Mouse (Mus musculus) left cerebral cortex, postnatal 4 days (tissue): ENCODE results near the gene Gm42715. TPM values are rescaled to one million over a fixed set of nuclear protein-coding genes. Genes with fewer than 3 reads are reported as not detected.
"Not testable (repeated sequence)": the region's sequence is repeated elsewhere in the genome, so short reads cannot be mapped to it uniquely, and the experiment has no call there.

Experiments
- DNase-seq: peaks from one replicate; pipeline ENCODE4 v3.0.0-alpha.2; 2022
- intact Hi-C: fragments of 180-260 bp; cut with DNase I; formaldehyde crosslinking; loops from one replicate; pipeline ENCODE4 v1.15.1; 2025
- total RNA-seq, 2 experiments: library from RNA; stranded (reverse); gene quantifications; 2 replicates each; pipeline ENCODE4 v1.2.3; 2021

Gm42715 gene
- total RNA-seq, 2 experiments from 2014 or later, result 14.5 to 14.6 TPM

DNA sequence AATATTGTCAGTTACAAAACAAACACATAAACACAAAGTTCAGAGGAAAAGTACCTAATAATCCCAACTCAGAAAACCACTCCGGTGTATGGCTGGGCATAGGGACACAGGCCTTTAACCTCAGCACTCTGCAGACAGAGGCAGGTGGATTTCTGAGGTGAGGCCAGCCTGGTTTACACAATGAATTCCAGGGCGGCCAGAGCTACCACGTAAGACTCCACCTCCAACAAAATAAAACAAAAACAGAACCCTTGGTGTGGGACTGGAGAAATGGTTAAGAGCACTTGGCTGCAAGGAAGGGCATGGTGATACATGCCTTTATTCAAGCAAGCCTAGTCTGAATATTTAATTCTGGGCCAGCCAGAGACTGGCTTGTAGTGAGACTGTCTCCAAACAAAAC is 27.5 kb upstream of the Gm42715 start:
- intact Hi-C loops, result no loop called here
- DNase-seq, result no peak

DNA sequence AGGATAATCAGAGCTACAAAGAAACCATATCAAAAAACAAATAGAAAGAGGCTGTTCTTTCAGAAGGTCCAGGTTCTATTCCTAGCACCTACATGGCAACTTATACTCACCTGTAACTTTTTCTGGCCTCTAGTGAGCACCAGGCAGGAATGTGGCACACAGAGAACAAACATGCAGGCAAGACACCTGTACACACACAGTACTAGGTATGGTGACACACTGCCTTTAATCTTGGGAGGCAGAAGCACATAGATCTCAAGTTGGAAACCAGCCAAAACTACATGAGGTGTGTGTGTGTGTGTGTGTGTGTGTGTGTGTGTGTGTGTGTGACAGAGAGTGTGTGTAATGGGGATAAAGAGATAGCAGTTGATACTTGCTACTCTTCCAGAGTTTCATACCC is 24.7 kb upstream of the Gm42715 start:
- intact Hi-C loops, result loop anchor here (5.0 kb wide), 1 partner anchor 132 kb away; no protein-coding TSS in a partner anchor
- DNase-seq, result no peak

DNA sequence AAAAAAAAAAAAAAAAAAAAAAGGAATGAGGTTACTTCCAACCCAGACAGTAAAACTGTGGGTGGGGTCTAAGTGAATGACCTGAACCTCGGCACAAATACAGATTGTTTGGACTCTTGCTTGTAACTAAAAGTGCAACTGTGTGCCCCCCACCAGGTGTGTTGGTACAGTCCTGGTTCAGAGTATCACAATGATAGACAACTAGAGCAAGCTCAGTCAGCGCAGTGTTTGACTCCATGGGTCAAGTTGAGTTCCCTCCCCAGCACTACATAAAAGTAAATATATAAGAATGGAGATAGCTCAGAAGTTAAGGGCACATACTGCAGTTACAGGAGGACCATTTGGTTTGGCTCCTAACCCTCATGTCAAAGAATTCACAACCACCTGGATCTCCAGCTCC is 22.0 kb upstream of the Gm42715 start:
- no peak for DNase-seq
- intact Hi-C loops, result loop anchor here (5.0 kb wide), 1 partner anchor 135 kb away; no protein-coding TSS in a partner anchor

DNA sequence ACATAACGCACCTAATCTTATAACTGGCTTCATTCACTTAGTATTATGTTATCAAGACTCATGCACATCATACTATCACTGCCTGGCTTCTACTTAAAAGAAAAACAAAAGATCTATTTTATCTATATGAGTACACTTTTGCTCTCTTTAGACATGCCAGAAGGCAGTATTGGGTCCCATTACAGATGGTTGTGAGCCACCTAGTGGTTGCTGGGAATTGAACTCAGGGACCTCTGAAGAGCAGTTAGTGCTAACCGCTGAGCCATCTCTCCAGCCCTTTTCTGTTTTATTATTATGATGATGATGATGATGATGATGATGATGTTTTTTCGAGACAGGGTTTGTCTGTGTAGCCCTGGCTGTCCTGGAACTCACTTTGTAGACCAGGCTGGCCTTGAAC is 21.0 kb upstream of the Gm42715 start:
- DNase-seq, result peak; percentile 42
- intact Hi-C loops, result loop anchor here (5.0 kb wide), 1 partner anchor 136 kb away; no protein-coding TSS in a partner anchor

DNA sequence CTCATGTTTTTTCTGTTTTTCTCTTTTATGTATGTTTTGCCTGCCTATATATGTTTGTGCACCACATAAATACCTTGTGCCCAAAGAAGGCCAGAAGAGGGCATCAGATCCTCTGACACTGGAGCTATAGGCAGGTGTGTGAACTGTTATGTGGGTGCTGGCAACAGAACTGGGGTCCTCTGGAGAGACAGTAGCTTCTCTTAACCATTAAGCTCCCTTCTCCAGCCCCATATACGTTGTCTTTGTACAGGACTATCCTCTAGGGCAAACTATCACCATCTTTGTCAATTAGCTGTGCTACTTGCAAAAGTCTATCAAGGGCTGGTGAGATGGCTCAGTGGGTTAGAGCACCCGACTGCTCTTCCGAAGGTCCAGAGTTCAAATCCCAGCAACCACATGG is 11.1 kb upstream of the Gm42715 start:
- intact Hi-C loops, result no loop called here
- DNase-seq, result no peak

DNA sequence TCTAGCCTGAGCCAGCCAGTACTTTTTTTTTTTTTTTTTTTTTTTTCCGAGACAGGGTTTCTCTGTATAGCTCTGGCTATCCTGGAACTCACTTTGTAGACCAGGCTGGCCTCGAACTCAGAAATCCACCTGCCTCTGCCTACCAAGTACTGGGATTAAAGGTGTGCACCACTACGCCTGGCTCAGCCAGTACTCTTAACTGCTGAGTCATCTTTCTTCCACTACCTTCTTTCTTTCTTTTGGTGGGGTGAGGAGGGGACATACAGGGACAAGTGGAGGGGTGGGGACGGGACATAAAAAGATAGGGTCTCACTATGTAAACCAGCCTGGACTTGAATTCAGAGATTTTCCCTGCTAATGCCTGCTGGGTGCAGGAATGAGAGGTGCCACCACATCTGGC is 9.6 kb upstream of the Gm42715 start:
- DNase-seq, intact Hi-C loops: not testable (repeated sequence)

DNA sequence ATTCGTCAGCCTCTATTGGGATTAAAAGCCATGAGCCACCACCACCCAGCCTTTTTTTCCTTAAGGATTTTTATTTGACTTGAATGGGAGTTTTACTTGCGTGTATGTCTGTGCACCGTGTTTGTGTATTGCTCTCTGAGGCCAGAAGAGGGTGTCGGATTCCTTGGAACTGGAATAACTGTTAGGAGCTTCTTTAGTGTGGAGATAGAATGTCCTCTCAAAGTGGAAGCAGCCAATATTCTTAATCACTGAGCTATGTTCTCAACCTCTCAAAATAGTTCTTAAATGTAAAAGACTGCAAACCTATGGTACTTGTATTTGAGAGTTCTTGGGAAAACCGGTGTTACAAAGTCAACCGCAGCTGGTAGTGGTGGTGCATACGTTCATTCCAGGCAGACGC is 8.1 kb upstream of the Gm42715 start:
- no peak for DNase-seq
- intact Hi-C loops, result no loop called here

DNA sequence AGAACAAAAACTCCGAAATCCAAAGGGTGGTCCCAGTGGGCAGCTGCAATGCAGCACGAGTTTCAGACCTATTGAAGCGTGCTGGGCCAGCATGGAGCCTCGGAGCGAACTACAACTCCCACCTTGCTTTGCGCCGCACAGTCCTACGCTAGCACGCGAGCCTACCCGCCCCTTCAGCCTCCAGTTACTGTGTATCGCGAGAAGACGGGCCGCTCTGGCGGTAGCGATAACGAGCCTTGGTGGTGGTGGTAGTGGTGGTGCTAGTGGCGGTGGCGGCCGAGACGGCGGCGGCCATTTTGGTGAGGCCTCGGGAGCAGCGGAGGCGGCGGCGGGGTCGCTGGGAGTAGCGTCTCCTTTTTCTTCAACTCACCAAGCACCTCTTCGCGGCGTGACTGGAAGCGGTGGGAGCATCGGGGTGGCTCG is 7.6 kb upstream of the Gm42715 start, which contains the start of gene Srcap:
Gene Srcap, plus strand, starts transcription at position 176 of the 423 bp plus-strand sequence.
- intact Hi-C loops, result no loop called here

DNA sequence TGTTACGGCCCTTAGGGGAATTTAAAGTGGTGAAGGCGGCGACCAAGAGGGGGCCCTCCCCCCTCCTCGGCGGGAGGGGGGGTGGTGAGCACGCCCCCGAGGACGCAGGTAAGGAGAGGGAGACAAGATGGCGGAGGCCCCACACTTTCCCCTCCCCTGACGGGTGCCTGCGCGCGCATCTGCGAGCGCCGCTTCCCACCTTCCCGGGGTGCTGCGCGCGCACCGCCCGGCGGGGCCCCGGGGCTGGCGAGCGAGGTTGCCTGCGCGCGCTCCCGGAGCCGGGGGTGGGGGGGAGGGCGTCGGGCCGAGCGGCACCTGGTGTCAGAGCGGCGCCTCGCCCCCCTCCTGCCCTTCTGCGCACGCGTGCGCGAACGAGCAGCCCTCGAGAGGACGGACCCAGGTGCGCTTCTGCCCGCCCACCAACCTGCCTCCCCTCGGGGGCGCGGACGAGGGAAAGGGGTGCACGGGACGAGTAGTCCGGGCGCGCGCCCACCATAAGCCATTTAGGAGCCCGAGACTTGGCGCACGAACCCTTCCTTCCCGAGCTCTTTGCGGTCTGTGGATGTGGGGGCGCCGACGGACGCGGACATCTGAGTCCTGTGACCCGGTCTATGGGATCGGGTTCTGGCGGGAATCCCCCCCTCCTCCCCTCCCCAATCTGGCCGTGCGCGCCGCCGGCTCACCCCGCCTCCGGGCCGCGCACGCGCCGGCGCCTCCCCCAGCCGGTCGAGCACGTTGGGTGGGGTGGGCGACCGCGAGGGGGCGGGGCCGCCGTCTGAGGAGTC is 7.0 kb upstream of the Gm42715 start:
- DNase-seq, result peak; percentile 96
- intact Hi-C loops, result no loop called here

More for the DNA sequence above, 7.6 kb upstream of the Gm42715 start, which contains the start of gene Srcap:
- peak; percentile 98 for DNase-seq

DNA sequence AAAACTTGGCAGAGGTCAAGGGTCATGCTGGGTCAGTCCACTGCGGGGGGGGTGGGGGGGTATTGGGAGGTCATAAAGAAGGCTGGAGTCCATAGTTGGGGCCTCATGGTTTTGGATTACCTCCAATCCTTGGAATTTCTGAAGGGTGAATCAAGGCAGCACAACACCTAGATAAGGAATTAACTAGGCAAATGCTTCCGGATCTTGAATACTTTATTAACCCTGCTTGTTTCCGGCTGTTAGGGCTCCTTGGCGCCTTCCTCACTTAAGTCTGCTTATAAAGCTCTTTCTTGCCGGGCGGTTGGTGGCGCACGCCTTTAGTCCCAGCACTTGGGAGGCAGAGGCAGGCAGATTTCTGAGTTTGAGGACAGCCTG is 6.4 kb upstream of the Gm42715 start:
- peak; percentile 10 for DNase-seq
- intact Hi-C loops, result no loop called here

DNA sequence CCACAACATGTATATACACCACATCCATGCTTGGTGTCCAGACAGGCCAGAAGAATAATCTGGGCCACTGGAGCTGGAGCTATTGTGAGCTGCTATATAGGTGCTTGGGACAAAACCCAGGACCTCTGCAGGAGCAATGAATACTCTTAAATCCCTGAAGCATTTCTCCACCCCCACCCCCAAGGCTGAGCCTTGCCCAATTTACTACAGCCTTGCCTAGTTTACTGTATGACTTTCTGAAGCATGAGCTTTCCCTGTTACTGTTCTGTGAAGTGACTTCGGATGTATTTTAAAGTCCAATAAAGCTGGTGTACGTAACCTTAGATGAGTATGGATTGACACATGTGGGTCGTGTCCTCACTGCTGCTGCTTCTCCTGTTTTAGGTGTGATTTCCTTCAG is 5.6 kb upstream of the Gm42715 start:
- DNase-seq, result no peak
- intact Hi-C loops, result no loop called here

DNA sequence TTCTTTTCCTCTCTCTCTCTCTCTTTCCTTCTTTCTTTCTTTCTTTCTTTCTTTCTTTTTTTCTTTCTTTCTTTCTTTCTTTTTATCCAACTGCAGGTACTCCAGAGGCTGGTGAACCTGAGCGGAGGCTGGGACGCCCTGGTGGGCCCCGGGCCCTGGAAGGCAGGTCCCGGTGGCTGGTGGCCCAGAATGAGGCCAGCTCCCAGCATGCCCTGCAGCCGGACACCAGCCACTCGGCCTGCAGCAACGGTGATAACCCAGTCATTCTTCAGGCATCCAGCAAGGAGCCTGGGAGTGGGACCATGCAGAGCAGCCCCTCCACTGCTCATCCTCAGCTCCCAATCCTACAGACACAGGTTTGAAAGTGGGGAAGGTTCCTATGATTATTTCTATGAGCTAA is 3.5 kb upstream of the Gm42715 start:
- DNase-seq, result no peak
- intact Hi-C loops, result loop anchor here (5.0 kb wide), 1 partner anchor 36 kb away; no protein-coding TSS in a partner anchor

DNA sequence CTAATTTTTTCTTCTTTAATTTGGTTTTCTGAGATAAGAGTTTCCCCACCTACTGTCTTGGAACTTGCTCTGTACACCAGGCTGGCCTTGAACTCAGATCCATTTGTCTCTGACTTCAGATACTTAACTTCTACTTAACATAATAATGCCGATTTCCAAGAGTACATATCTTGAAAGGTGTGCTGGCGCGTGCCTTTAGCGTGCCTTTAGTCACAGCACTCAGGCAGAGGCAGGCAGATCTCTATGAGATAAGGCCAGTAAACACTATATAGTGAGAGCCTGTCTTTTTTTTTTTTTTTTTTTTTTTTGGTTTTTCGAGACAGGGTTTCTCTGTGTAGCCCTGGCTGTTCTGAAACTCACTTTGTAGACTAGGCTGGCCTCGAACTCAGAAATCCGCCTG is 3.0 kb upstream of the Gm42715 start:
- DNase-seq, result no peak
- intact Hi-C loops, result loop anchor here (5.0 kb wide), 1 partner anchor 36 kb away; no protein-coding TSS in a partner anchor

DNA sequence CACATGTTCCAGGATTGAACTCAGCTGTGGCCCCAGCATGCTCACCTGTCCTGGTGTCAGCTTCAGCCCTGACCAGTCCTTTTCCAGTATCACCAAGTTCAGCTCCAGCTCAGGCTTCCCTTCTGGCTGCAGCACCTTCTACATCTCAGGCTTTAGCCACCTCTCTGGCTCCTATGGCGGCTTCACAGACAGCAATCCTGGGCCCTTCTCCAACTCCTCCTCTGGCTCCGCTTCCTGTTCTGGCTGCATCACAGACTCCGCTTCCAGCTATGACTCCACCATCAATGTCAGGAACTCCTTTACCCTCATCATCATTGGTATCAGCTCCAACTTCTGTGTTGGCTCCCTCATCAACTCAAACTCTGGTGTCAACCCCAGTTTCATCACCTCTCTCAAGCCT is 22.3 kb downstream of the Gm42715 start:
- intact Hi-C loops, result no loop called here
- no peak for DNase-seq

DNA sequence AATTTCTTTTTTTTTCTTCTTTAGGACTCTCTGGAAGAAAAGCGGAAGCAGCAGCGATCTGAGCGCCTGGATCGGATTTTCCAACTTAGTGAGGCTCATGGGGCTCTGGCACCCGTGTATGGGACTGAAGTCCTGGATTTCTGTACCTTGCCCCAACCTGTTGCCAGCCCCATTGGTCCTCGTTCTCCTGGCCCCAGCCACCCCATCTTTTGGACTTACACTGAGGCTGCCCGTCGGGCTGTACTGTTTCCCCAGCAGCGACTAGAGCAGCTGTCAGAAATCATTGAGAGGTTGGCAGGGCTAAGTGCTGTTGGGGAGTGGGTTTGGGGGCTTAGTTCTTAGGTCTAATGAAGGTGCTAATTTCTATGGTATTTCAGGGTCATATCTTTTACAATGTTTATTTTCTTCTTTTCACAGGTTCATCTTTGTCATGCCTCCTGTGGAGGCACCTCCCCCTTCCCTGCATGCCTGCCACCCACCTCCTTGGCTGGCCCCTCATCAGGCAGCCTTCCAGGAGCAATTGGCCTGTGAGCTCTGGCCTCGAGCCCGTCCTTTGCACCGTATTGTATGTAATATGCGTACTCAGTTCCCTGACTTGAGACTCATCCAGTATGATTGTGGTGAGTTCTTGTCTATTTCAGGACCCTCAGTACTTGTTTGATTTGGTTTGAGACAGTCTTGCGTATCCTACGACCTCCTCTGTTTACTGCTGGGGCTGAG is 29.9 kb downstream of the Gm42715 start:
- DNase-seq, result peak; percentile 71
- intact Hi-C loops, result no loop called here

DNA sequence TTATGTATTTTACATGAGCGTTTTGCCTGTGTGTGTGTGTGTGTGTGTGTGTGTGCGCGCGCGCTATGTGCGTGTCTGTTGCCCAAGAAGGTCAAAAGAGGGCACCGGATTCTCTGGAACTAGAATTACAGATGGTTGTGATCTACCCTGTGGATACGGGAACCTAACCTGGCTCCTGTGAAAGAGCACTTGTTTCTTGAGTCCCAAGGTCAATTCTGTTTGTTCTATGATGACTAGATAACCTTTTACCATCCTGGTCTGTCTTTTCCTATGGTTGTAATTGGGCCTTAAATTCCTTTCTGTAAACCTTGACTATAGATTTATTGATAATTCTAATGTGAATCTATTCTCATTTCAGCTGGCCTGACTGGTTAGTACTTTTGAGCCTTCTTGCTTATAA is 32.2 kb downstream of the Gm42715 start:
- intact Hi-C loops, result loop anchor here (5.0 kb wide), 1 partner anchor 34 kb away; the partner anchor contains the start of gene Gm42715
- DNase-seq, result no peak

DNA sequence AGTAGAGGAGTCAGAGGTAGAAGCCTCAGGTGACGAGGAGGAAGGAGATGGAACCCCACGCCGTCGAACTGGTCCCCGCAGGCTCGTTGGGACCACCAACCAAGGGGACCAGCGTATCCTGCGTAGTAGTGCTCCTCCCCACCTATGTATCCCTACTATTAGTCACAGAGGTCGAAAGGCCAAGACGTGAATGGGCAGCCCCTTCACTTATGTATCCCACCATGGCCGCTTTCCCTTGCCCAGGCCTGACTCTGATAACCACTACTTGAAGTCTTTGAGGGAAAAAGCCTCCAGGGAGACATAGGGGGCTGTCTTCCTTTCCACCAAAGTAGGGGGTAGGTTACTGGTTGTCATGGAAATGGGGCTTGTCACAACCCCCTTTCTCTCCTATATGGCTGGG is 41.2 kb downstream of the Gm42715 start:
- DNase-seq, result no peak
- intact Hi-C loops, result no loop called here

DNA sequence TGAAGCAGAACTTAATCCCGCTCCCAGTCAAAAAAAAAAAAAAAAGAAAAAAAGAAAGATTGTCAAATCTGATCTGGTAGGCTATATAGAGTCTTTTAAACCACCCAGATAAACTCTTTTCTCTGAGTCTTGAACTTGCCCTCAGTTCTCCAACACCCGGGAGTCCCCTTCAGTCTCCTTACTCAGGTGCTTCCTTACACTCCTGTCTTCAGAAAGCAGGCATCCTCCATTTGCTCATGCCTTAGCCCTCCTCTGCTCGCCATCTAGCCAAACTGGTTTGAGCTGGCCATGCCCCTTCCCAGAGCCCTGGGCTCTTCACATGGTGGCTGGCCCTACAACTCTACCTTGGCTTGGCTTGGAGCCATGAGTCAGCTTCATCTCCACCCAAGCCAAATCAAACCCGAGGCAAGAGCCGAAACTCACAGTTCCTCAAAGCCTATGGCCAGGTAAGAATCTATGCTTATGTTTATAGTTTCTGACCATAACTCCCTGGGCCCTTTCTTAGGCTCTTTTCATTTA is 42.0 kb downstream of the Gm42715 start, which contains the start of gene Tmem265:
Gene Tmem265, plus strand, starts transcription at position 51 of the 519 bp plus-strand sequence.
- no peak for DNase-seq
- intact Hi-C loops, result no loop called here

DNA sequence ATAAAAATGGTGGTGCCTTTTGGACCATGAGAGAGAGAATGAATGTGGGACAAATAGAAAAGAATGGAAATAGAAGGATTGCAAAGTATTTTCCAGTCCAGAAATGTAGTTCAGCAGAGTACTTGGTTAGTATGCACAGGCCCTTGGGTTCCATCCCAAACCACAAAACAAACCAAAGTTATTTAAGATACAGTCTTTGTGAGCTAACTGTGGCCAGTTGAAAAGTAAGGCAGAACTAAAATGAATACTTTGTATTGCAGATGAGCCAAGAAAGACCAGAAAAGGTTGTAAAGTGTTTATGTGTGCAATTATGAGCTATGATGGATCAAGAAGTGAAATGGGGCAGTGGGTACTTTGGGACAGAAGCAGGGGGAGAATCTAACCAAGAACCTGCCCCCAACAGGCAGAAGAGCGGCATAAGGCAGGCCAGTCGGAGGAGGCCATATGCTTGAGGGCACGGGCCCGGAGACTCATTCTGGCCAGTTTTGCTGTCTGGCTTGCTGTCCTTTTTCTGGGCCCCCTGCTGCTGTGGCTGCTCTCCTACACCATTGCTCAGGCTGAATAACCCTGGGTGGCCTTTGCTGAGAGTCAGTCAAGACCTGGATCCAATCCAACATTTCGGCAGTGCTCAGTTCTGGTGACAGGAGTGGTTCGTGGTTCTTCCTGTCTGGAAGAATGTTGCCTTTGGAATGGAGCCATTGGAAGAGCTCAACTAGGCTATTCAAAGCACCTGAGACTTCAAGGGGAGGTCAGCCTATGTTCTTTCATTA is 45.2 kb downstream of the Gm42715 start:
- DNase-seq, result peak; percentile 80
- intact Hi-C loops, result no loop called here

DNA sequence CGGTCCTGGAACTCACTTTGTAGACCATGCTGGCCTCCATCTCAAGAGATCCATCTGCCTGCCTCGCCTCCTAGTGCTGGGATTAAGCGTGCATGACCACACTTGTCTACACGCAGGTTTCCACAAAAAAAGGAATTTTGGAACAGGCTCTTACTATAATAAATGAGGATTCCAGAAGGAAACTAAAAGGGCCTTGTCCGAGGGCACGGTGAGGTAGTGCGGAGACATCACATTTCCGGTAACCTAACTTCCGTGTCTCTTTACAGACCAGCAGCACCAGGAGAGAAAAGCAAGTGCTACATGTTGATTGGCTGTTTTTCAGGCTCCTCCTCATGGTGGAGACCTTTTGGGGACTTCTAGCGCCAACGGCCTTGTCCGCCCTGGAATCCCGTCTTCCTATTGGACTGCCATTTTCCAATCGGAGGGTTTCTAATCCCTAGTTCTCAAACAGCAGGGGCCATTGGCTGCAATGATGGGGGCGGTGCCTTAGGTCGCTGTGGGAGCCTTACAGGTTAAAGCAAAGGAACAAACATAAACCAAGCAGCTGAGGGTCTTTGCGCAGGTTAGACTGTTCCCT is 53.6 kb downstream of the Gm42715 start, which contains the start of gene Phkg2:
Gene Phkg2, plus strand, starts transcription at position 446 of the 577 bp plus-strand sequence.
- intact Hi-C loops, result no loop called here
- DNase-seq, result peak; percentile 89
